Mouse (Mus musculus) left cerebral cortex, adult 18-20 months (tissue): ENCODE measurements around the gene Atp13a1. TPM values are rescaled to one million over a fixed set of nuclear protein-coding genes. Genes with fewer than 3 reads are reported as not detected.

Experiments used
- DNase-seq, 2 experiments: peaks; one replicate each; pipeline ENCODE4 v3.0.0; 2021 to 2022; ENCODE audit warnings: low spot score in 2 of 2, mixed read lengths in 1 of 2
- long read RNA-seq, 2 experiments: library from polyadenylated mRNA; stranded (forward); transcript quantifications; one replicate each; pipeline ENCODE4 v2.0.0; 2021
- total RNA-seq, 2 experiments: library from RNA; stranded (reverse); gene quantifications; 2 replicates each; pipeline ENCODE4 v1.2.3; 2021

The Atp13a1 gene
- 10 to 100 TPM; 36.2 to 36.4 TPM for total RNA-seq
- long read RNA-seq, experiment 1, transcript Atp13a1-201 (26 exons, 3,915 nt), result major isoform, 28 of 69 reads
- long read RNA-seq, experiment 1, partial matches to known transcripts, result 15 of 69 reads
- long read RNA-seq, experiment 1, other reads (novel, unspliced or antisense), result 26 of 69 reads
- long read RNA-seq, experiment 2, transcript Atp13a1-201 (26 exons, 3,915 nt), result major isoform, 12 of 27 reads
- long read RNA-seq, experiment 2, partial matches to known transcripts, result 3 of 27 reads
- long read RNA-seq, experiment 2, other reads (novel, unspliced or antisense), result 12 of 27 reads

DNA sequence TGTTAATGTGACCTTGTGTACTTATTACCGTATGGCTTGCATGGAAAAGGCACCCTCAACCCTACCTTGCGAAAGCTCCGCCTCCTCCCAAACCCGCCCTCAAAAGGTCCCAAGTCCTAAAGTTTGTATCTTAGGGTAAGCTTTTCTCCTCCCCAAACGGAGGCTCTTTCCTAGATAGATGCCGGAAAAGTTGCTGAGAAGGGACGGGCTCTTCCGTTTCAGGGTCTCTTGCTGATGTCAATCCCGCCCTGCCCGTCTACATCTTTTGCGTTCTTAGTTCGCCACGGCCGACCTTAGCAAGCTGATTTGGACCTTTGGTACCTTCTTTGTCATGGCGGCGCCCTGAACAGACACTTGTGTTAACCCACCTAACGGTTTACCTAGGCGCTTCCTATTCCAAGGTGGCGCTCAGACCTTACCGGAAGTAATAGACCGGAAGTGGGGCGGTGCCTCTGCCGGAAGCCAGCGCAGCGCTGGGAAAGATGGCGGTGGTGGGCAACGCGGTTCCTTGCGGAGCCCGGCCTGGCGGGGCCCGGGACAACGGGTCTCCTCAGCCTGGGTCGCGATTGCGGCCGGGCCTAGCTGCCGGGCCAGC, at the start of gene Atp13a1, which contains the start of gene Zfp866:
Gene Atp13a1 (plus strand): TSS at position 391 of the 595 bp plus-strand sequence.
Gene Zfp866 (minus strand): TSS at position 406 of the 595 bp plus-strand sequence.
- peak; percentile 84 to 91 for DNase-seq

- DNase-seq, result no peak
These were observed 49.7 kb upstream of the Atp13a1 start for GRCm38 (mm10) chr8:69741231-69741630.

GRCm38 (mm10) chr8:69749544-69750454, 41.2 kb upstream of the Atp13a1 start, which contains the start of gene Zfp963:
TSS of gene Zfp963 (minus strand) at chr8:69749970.
- peak; percentile 94 to 96 for DNase-seq

DNA sequence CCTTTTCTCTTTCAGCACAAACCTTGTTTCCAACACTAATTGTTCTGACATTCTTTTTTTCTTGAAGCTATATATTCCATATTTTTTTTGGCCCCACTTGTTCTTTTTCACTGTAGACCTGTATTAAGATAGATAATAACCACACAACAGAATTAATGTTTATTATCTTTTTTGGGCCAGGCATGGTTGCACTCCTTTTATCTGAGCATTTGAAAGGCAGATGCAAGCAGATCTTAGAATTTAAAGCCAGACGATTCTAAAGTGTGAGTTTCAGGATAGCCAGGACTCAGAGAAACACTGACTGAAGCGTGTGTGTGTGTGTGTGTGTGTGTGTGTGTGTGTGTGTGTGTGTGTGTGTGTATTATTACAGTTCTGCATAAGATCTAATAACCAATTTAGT, 38.5 kb upstream of the Atp13a1 start:
- no peak for DNase-seq

DNA sequence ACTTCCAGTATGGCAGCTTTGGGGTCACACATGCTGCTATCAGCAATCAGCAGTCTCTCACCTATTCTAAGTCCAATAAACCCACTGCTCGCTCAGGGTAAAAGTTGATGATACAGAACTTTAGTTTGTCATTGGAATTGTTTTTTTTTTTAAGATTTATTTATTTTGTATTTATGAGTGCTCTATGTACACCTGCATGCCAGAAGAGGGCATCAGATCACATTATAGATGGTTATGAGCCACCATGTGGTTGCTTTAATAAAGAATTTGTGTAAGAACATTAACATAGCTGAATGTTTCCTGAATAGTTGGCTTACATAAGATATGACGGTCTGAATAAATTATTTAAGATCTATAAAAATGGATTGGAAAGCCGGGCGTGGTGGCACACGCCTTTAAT, 32.6 kb upstream of the Atp13a1 start:
- no peak for DNase-seq

- no peak for DNase-seq
These were observed 29.0 kb upstream of the Atp13a1 start for GRCm38 (mm10) chr8:69761814-69762445.

DNA sequence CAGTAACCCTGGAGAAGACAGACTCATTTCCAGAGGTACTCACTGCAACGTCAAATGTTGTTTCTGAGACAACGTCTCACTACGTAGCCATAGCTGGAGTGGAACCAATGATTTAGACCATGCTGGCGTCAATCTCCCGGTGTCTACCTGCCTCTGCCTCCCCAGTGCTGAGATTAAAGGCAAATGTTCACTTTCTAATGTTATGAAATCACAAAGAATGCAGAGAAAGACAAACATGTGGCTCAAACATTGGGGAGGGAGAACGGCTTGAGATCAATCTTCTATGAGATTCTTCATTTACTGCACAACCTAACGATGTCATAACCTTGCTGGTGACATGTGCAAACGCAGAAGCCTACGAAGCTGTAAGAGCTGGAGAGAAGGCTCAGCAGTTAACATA, 19.7 kb upstream of the Atp13a1 start:
- DNase-seq, result no peak

DNA sequence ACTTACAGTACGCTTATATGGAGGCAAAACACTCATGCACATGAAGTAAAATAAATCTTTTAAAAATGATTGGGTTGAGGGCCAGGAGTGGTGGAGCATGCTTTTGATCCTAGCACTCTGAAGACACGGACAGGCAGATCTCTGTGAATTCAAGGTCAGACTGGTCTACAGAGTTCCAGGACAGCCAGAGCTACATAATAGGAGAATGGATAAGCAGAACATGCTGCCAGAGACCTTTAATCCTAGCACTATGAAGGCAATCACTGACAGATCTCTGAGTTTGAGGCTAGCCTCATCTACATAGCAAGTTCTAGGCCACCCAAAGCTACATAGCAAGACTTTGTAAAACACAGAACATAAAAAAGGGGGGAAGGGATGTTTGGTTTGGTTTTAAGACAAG, 18.9 kb upstream of the Atp13a1 start:
- no peak for DNase-seq

DNA sequence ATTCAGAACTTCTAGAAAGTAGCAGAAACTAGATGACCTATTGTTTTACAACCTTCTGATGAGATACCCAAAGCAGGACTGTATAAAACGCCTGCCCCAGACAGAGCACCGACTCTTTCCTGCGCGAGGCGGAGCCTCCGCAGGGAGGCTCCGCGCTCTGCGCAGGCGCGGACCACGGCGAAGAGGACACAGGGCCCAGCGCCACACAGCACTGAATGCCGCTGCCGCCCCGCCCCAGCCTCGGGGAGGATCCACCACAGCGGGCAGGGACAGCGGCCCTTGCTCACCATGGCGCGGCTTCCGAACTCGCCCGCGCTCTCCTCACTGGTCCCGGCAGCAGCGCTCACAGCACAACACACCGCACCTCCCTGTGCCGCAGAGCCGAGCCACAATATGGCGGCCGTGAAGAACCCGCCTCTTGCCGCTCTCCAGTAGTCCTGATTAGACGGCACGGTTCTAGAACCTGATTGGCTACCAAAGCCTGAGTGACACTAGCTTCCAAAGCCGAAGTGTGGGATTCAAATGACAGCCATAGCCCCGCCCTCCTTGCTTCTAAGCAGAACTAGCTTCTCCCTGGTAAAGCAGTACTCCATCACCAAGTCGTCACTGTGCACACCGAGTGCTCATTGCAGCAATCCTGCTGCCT, 16.3 kb upstream of the Atp13a1 start, which contains the start of gene Gm20422:
Gene Gm20422 (minus strand): TSS at position 384 of the 646 bp plus-strand sequence.
- DNase-seq, result peak; percentile 80 to 89

DNA sequence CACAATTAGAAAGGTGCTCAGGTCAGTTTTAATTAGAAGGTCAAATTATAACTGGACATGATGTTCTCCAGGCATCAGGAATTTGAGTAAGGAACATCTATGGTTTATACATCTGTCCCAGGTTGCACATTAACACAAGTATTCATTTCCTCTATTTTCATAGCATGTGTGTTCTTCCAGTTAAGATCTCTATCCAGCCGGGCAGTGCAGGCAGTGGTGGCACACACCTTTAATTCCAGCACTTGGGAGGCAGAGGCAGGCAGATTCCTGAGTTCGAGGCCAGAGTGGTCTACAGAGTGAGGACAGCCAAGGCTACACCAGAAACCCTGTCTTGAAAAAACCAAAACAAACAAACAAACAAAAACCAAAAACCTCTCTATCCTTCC, 15.8 kb upstream of the Atp13a1 start:
- DNase-seq, result no peak

DNA sequence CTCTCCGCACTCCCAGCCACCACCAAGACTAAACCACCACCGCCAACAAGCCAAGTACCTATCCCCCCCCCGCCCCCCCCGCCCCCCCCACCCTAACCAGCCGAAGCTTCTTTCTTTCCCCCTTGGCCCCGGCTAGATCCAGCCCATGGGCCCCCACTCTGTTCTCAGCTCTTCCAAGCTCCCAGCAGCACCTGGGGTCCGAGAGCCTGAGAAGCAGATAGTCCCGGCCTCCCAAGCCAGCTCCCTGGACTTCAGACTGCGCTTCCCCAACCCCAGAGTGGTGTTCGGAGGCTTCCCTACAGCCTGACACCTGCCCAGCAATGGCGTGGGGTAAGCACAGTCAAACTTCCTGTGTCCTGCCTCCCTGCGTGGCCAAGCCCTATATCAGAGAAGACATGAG, 13.9 kb upstream of the Atp13a1 start:
- DNase-seq, result no peak

GRCm38 (mm10) chr8:69789105-69789504, 1.9 kb upstream of the Atp13a1 start:
- no peak for DNase-seq

GRCm38 (mm10) chr8:69789731-69790130, 1.2 kb upstream of the Atp13a1 start:
- no peak for DNase-seq

GRCm38 (mm10) chr8:69790364-69790763, 599 bp upstream of the Atp13a1 start:
- DNase-seq, result no peak

DNA sequence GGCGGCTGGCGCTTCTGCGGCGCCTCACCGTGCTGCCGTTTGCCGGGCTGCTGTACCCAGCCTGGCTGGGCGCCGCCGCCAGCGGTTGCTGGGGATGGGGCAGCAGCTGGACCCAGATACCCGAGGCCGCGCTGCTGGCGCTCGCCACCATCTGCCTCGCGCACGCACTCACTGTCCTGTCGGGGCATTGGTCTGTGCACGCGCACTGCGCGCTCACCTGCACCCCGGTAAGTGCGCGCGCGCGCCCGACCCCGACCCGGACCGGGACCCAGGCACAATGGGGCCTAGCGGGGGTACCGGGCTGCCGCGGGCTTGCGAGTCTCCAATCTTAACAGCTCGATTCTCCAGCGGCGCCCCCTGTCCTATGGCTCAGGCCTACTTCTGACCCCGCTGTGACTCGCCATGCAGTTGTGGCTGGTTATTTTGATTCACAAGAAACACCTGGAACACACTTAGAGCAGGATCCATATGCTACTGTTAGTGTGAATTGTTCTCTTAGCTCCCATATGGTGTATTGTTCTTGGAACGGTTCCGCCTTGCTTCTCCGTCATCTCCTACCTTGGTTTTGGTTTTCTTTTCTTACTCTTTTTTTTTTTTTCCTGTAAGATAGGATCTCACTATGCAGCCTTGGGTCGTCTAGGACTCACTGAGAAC, 579 bp downstream of the Atp13a1 start:
- peak in 1 of 2 experiments; percentile 23 for DNase-seq

- DNase-seq, result no peak
These were observed 2.7 kb downstream of the Atp13a1 start for GRCm38 (mm10) chr8:69793666-69794065.

DNA sequence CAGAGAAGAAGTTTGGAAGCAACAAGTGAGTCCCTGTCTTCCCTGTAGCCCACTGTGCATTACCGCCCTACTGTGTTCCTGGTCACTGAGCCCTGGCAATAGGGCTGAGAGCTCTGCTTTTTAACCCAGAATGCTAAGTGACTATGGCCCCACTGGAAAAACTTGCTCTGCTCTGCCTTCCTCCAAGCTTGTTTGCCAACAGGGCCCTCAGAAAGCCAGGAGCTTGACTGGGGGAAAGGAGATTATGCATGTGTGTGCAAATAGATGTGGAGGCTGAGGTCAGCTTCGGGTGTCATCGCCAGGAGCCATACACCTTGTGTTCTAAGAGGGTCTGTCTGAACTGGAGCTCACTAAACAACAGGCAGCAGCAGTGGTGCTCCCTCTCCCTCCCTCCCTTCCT, 3.1 kb downstream of the Atp13a1 start:
- DNase-seq, result no peak

GRCm38 (mm10) chr8:69794901-69795300, 3.9 kb downstream of the Atp13a1 start:
- DNase-seq, result no peak

- DNase-seq, result no peak
These were observed 5.9 kb downstream of the Atp13a1 start for GRCm38 (mm10) chr8:69796721-69797345.

DNA sequence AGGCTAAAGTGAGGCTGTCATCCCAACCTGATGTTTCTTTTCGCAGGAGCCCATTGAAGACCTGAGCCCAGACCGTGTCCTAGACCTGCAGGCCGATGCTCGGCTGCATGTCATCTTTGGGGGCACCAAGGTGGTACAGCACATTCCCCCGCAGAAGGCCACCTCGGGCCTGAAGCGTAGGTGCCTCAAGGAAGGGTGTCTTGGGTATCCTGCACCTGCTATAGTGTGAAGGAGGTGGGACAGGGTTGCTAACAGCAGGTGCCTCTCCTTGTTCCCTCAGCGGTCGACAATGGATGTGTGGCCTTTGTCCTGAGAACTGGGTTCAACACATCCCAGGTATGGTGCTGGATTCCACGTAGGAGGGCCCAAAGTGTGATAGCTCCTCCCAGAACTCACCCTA, 6.7 kb downstream of the Atp13a1 start:
- no peak for DNase-seq
